Mouse (Mus musculus): ENCODE measurements around the gene Cgn. TPM values are rescaled to one million over a fixed set of nuclear protein-coding genes. Genes with fewer than 3 reads are reported as not detected.
"Not testable (repeated sequence)": the region's sequence is repeated elsewhere in the genome, so short reads cannot be mapped to it uniquely, and the experiment has no call there.

Cgn gene
- total RNA-seq, 2 experiments from 2014 or later, result 0.63 to 0.86 TPM

DNA sequence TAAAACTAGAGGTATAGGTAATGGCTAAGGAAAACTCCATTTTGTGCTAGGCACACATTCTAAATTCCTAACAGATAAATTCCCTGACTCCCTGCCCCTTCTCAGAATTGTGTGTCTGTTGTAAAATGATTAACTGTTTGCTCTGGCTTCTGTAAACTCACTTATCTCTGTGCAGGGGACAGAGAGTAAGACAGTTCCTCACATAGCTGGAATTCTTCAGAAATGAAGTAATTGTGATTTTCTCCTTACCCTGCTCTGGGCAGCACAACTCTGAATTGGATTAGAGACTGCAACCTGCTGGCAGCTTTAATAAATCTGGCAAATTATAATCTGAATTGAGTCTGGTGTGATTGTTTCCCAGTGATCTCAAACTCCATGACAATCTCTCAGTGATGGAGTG, 75.7 kb downstream of the Cgn start:
- intact Hi-C loops (cut with DNase I); DNase-seq: not testable (repeated sequence)

Other genes with a start within 250 kb of the Cgn start
- gene Snx27, start 203.8 kb downstream of the Cgn start, total RNA-seq (2021), result 10 to 100 TPM; 24.4 to 28.6 TPM
- gene Gm10972, start 143.4 kb downstream of the Cgn start, total RNA-seq (2021), result not detected
- 1 to 10 TPM; 3.1 to 3.9 TPM for gene Tuft1, start 127.6 kb downstream of the Cgn start, total RNA-seq (2021)
- 10 to 100 TPM in 1 of 2 experiments, 1 to 10 TPM in 1; 8.7 to 11.6 TPM for gene Selenbp2, start 92.9 kb downstream of the Cgn start, total RNA-seq (2021)
- gene Pogz, start 51.1 kb upstream of the Cgn start, total RNA-seq (2021), result 10 to 100 TPM; 23.9 to 24.0 TPM
- gene Psmb4, start 100.5 kb upstream of the Cgn start, total RNA-seq (2021), result 100 to 1,000 TPM; 217 to 251 TPM
- 10 to 100 TPM; 63.8 to 84.9 TPM for gene Selenbp1, start 146.6 kb upstream of the Cgn start, total RNA-seq (2021)
- 1 to 10 TPM; 8.2 to 8.4 TPM for gene Rfx5, start 167.6 kb upstream of the Cgn start, total RNA-seq (2021)
- 10 to 100 TPM; 33.5 to 35.3 TPM for gene Pi4kb, start 188.2 kb upstream of the Cgn start, total RNA-seq (2021)
- 10 to 100 TPM; 15.4 to 16.8 TPM for gene Zfp687, start 229.0 kb upstream of the Cgn start, total RNA-seq (2021)